Mouse (Mus musculus): ENCODE results near the gene Il11ra1. TPM values are rescaled to one million over a fixed set of nuclear protein-coding genes. Genes with fewer than 3 reads are reported as not detected.

The Il11ra1 gene
- polyA plus RNA-seq, 1 experiment, result 73.2 TPM

GRCm38 (mm10) chr4:41712421-41713196, 12.8 kb downstream of the Il11ra1 start:
- no peak for DNase-seq
- no peaks in the 10 kb centered on the region for H3K36me3 ChIP-seq (ENCODE audit: control insufficient read depth, insufficient read depth, low read length)
- H3K4me3 ChIP-seq (ENCODE audit: control insufficient read depth, insufficient read depth, low read length), result peak overlapping the region; percentile 92
- peaks cover 21% of the 10 kb centered on the region for H3K4me1 ChIP-seq (replicated peaks; ENCODE audit: control insufficient read depth, insufficient read depth, low read length)
- no peak overlapping the region for H3K27ac ChIP-seq (ENCODE audit: control insufficient read depth, insufficient read depth, low read length)
- H3K27me3 ChIP-seq (ENCODE audit: control insufficient read depth, insufficient read depth, low read length), result no peaks in the 10 kb centered on the region
- TF ChIP-seq POLR2A (IDR thresholded peaks at IDR 0.05; ENCODE audit: control insufficient read depth, extremely low read depth, insufficient read depth, low read length, poor library complexity), result no peak
- no peak for TF ChIP-seq CTCF (IDR thresholded peaks at IDR 0.05; ENCODE audit: borderline replicate concordance, control insufficient read depth, extremely low read depth, insufficient read depth, low read length, poor library complexity)
- 58% methylated on average over 31 of the region's 31 CpGs for WGBS

GRCm38 (mm10) chr4:41713197-41714067, 13.6 kb downstream of the Il11ra1 start, which contains the start of gene Rpp25l:
TSS of gene Rpp25l (minus strand) at chr4:41713534.
- Histone ChIP-seq H3K36me3 (ENCODE audit: control insufficient read depth, insufficient read depth, low read length) (peaks cover under 1% of the 10 kb centered on the region; the same call in 1 of the 2 replicates), H3K4me3 (ENCODE audit: control insufficient read depth, insufficient read depth, low read length) (peak within 1 kb of the TSS; percentile 92), H3K27ac (ENCODE audit: control insufficient read depth, insufficient read depth, low read length) (peak within 1 kb of the TSS; percentile 25; the same call in 1 of the 2 replicates), H3K4me1 (replicated peaks; ENCODE audit: control insufficient read depth, insufficient read depth, low read length) (peaks cover 21% of the 10 kb centered on the region), H3K27me3 (ENCODE audit: control insufficient read depth, insufficient read depth, low read length) (no peaks in the 10 kb centered on the region)
- WGBS, result under 1% methylated on average over 61 of the region's 61 CpGs
- DNase-seq, result peak; percentile 87
- TF ChIP-seq POLR2A (IDR thresholded peaks at IDR 0.05; ENCODE audit: control insufficient read depth, extremely low read depth, insufficient read depth, low read length, poor library complexity) (peak; percentile 86), CTCF (IDR thresholded peaks at IDR 0.05; ENCODE audit: borderline replicate concordance, control insufficient read depth, extremely low read depth, insufficient read depth, low read length, poor library complexity) (peak; percentile 71; the same call in 1 of the 2 replicates)

- H3K36me3 ChIP-seq (ENCODE audit: control insufficient read depth, insufficient read depth, low read length), result peaks cover 9% of the 10 kb centered on the region
- TF ChIP-seq POLR2A (IDR thresholded peaks at IDR 0.05; ENCODE audit: control insufficient read depth, extremely low read depth, insufficient read depth, low read length, poor library complexity) (no peak), CTCF (IDR thresholded peaks at IDR 0.05; ENCODE audit: borderline replicate concordance, control insufficient read depth, extremely low read depth, insufficient read depth, low read length, poor library complexity) (peak; percentile 59; the same call in 1 of the 2 replicates)
- 18% methylated on average over 8 of the region's 8 CpGs for WGBS
- peaks cover 21% of the 10 kb centered on the region for H3K4me1 ChIP-seq (replicated peaks; ENCODE audit: control insufficient read depth, insufficient read depth, low read length)
- H3K27me3 ChIP-seq (ENCODE audit: control insufficient read depth, insufficient read depth, low read length), result no peaks in the 10 kb centered on the region
- no peak overlapping the region for H3K4me3 ChIP-seq (ENCODE audit: control insufficient read depth, insufficient read depth, low read length)
- DNase-seq, result peak; percentile 56
- H3K27ac ChIP-seq (ENCODE audit: control insufficient read depth, insufficient read depth, low read length), result no peak overlapping the region
Observed at GRCm38 (mm10) chr4:41714276-41714675, 14.5 kb downstream of the Il11ra1 start.

- WGBS, result 88% methylated on average over 8 of the region's 8 CpGs
Observed at GRCm38 (mm10) chr4:41715082-41715481, 15.3 kb downstream of the Il11ra1 start.

GRCm38 (mm10) chr4:41715596-41715995, 15.8 kb downstream of the Il11ra1 start:
- no peak overlapping the region for H3K27ac ChIP-seq (ENCODE audit: control insufficient read depth, insufficient read depth, low read length)
- H3K27me3 ChIP-seq (ENCODE audit: control insufficient read depth, insufficient read depth, low read length), result no peaks in the 10 kb centered on the region
- H3K36me3 ChIP-seq (ENCODE audit: control insufficient read depth, insufficient read depth, low read length), result peaks cover 15% of the 10 kb centered on the region
- peak; percentile 54 for DNase-seq
- WGBS, result 89% methylated on average over 5 of the region's 5 CpGs
- TF ChIP-seq CTCF (IDR thresholded peaks at IDR 0.05; ENCODE audit: borderline replicate concordance, control insufficient read depth, extremely low read depth, insufficient read depth, low read length, poor library complexity) (no peak), POLR2A (IDR thresholded peaks at IDR 0.05; ENCODE audit: control insufficient read depth, extremely low read depth, insufficient read depth, low read length, poor library complexity) (no peak)
- peaks cover 21% of the 10 kb centered on the region for H3K4me1 ChIP-seq (replicated peaks; ENCODE audit: control insufficient read depth, insufficient read depth, low read length)
- H3K4me3 ChIP-seq (ENCODE audit: control insufficient read depth, insufficient read depth, low read length), result no peak overlapping the region

More at GRCm38 (mm10) chr4:41715082-41715481, 15.3 kb downstream of the Il11ra1 start:
- Histone ChIP-seq H3K27ac (ENCODE audit: control insufficient read depth, insufficient read depth, low read length) (no peak overlapping the region), H3K4me1 (replicated peaks; ENCODE audit: control insufficient read depth, insufficient read depth, low read length) (peaks cover 21% of the 10 kb centered on the region), H3K27me3 (ENCODE audit: control insufficient read depth, insufficient read depth, low read length) (no peaks in the 10 kb centered on the region), H3K36me3 (ENCODE audit: control insufficient read depth, insufficient read depth, low read length) (peaks cover 15% of the 10 kb centered on the region), H3K4me3 (ENCODE audit: control insufficient read depth, insufficient read depth, low read length) (no peak overlapping the region)
- no peak for DNase-seq
- no peak for TF ChIP-seq POLR2A (IDR thresholded peaks at IDR 0.05; ENCODE audit: control insufficient read depth, extremely low read depth, insufficient read depth, low read length, poor library complexity)
- peak; percentile 27; the same call in 1 of the 2 replicates for TF ChIP-seq CTCF (IDR thresholded peaks at IDR 0.05; ENCODE audit: borderline replicate concordance, control insufficient read depth, extremely low read depth, insufficient read depth, low read length, poor library complexity)

- no peak for DNase-seq
- Histone ChIP-seq H3K27me3 (ENCODE audit: control insufficient read depth, insufficient read depth, low read length) (no peaks in the 10 kb centered on the region), H3K27ac (ENCODE audit: control insufficient read depth, insufficient read depth, low read length) (no peak overlapping the region), H3K36me3 (ENCODE audit: control insufficient read depth, insufficient read depth, low read length) (peaks cover 15% of the 10 kb centered on the region), H3K4me3 (ENCODE audit: control insufficient read depth, insufficient read depth, low read length) (no peak overlapping the region), H3K4me1 (replicated peaks; ENCODE audit: control insufficient read depth, insufficient read depth, low read length) (peaks cover 19% of the 10 kb centered on the region)
- TF ChIP-seq CTCF (IDR thresholded peaks at IDR 0.05; ENCODE audit: borderline replicate concordance, control insufficient read depth, extremely low read depth, insufficient read depth, low read length, poor library complexity) (no peak), POLR2A (IDR thresholded peaks at IDR 0.05; ENCODE audit: control insufficient read depth, extremely low read depth, insufficient read depth, low read length, poor library complexity) (no peak)
- 96% methylated on average over 6 of the region's 6 CpGs for WGBS
Observed at GRCm38 (mm10) chr4:41716834-41717233, 17.0 kb downstream of the Il11ra1 start.

All from thymus, adult 2 months (tissue).